Mouse (Mus musculus): Measurements from ENCODE around the gene Zfyve27.

GRCm38 (mm10) chr19:42129509-42130293 lies 34.0 kb upstream of the Zfyve27 start:
- TF ChIP-seq CTCF (IDR thresholded peaks at IDR 0.05; ENCODE audit: extremely low read depth, insufficient read length, insufficient replicate concordance, low read depth, low read length) (no peak), POLR2A (IDR thresholded peaks at IDR 0.05; ENCODE audit: low read depth, low read length) (no peak)
